Mouse (Mus musculus) MEL (cell line): ENCODE data around the gene Kif26b. TPM values are rescaled to one million over a fixed set of nuclear protein-coding genes. Genes with fewer than 3 reads are reported as not detected.

Source experiments
- DNase-seq: peaks from one replicate; pipeline ENCODE4 v3.0.0; 2011; ENCODE audit warnings: low read depth, low spot score
- H3K27ac ChIP-seq: 2 replicates; pipeline ENCODE4 v1.5.1; 2012; ENCODE audit warnings: low read depth, mild to moderate bottlenecking, control low read depth, low read length, moderate library complexity; ENCODE audit not compliant: control insufficient read depth
- H3K27me3 ChIP-seq, 2 experiments: fragments of 150-350 bp in 1 of 2; sonication (generic) in 1 of 2; 2 replicates each; pipeline ENCODE4 v1.6.1; 2012; ENCODE audit warnings: low read length in 2 of 2, mild to moderate bottlenecking in 2 of 2, improper control_type of control experiment in 1 of 2, moderate library complexity in 1 of 2; ENCODE audit not compliant: insufficient read depth in 2 of 2, control insufficient read depth in 1 of 2
- H3K36me3 ChIP-seq, 2 experiments: 2 replicates each; pipeline ENCODE4 v1.6.1; 2012 to 2014; ENCODE audit warnings: low read length in 2 of 2, improper control_type of control experiment in 1 of 2, inconsistent platforms in 1 of 2, mild to moderate bottlenecking in 1 of 2; ENCODE audit not compliant: insufficient read depth in 2 of 2, control insufficient read depth in 1 of 2
- H3K4me1 ChIP-seq, 2 experiments: fragments of 150-350 bp in 1 of 2; sonication (generic) in 1 of 2; 2 replicates each; pipeline ENCODE4 v1.6.1; 2012; ENCODE audit warnings: low read length in 2 of 2, improper control_type of control experiment in 1 of 2, mild to moderate bottlenecking in 1 of 2; ENCODE audit not compliant: insufficient read depth in 2 of 2, control insufficient read depth in 1 of 2
- H3K4me3 ChIP-seq, 2 experiments: fragments of 150-350 bp in 1 of 2; sonication (generic) in 1 of 2; 2 replicates each; pipeline ENCODE4 v1.5.1; 2012; ENCODE audit warnings: low read depth in 2 of 2, low read length in 2 of 2, mild to moderate bottlenecking in 2 of 2, moderate library complexity in 2 of 2, control low read depth in 1 of 2, improper control_type of control experiment in 1 of 2; ENCODE audit not compliant: control insufficient read depth in 1 of 2, insufficient read depth in 1 of 2
- H3K79me2 ChIP-seq: 2 replicates; pipeline ENCODE4 v1.6.1; 2012; ENCODE audit warnings: mild to moderate bottlenecking, low read length, moderate library complexity; ENCODE audit not compliant: control insufficient read depth, poor library complexity, insufficient read depth
- H3K9ac ChIP-seq: 2 replicates; pipeline ENCODE4 v1.6.1; 2012; ENCODE audit warnings: low read depth, mild to moderate bottlenecking, control low read depth, low read length, moderate library complexity; ENCODE audit not compliant: control insufficient read depth, poor library complexity, severe bottlenecking
- H3K9me3 ChIP-seq: fragments of 150-350 bp; sonication (generic); replicated peaks from 2 replicates; pipeline ENCODE4 v1.6.1; 2012; ENCODE audit warnings: mild to moderate bottlenecking, low read length, improper control_type of control experiment, moderate library complexity; ENCODE audit not compliant: insufficient read depth
- BHLHE40 ChIP-seq: IDR thresholded peaks from 2 replicates; pipeline ENCODE4 v1.6.1; 2012; ENCODE audit warnings: low read depth, mild to moderate bottlenecking, inconsistent platforms, low read length, improper control_type of control experiment, borderline replicate concordance
- EP300 ChIP-seq, 2 experiments: IDR thresholded peaks; 2 replicates each; pipeline ENCODE4 v1.6.1; 2011; ENCODE audit warnings: improper control_type of control experiment in 2 of 2, low read length in 2 of 2, low read depth in 1 of 2, mild to moderate bottlenecking in 1 of 2
- ETS1 ChIP-seq: IDR thresholded peaks from 2 replicates; pipeline ENCODE4 v1.6.1; 2012; ENCODE audit warnings: low read depth, mild to moderate bottlenecking, inconsistent platforms, low read length, improper control_type of control experiment, moderate library complexity
- GATA1 ChIP-seq: IDR thresholded peaks from 2 replicates; pipeline ENCODE4 v1.6.1; 2011; ENCODE audit warnings: low read depth, low read length, improper control_type of control experiment
- KAT2A ChIP-seq: conservative IDR thresholded peaks from 2 replicates; pipeline ENCODE4 v1.6.1; 2012; ENCODE audit warnings: low read depth, low read length, improper control_type of control experiment, inconsistent platforms
- MAX ChIP-seq: IDR thresholded peaks from 2 replicates; pipeline ENCODE4 v1.6.1; 2011; ENCODE audit warnings: low read length, improper control_type of control experiment
- MAZ ChIP-seq: IDR thresholded peaks from 2 replicates; pipeline ENCODE4 v1.6.1; 2012; ENCODE audit warnings: low read depth, mild to moderate bottlenecking, inconsistent platforms, low read length, improper control_type of control experiment
- MEF2A ChIP-seq: IDR thresholded peaks from 2 replicates; pipeline ENCODE4 v1.6.1; 2014; ENCODE audit warnings: low read depth, mild to moderate bottlenecking, inconsistent platforms, low read length, improper control_type of control experiment; ENCODE audit not compliant: poor library complexity, insufficient replicate concordance, severe bottlenecking; ENCODE audit errors: extremely low read depth
- MYB ChIP-seq: IDR thresholded peaks from 2 replicates; pipeline ENCODE4 v1.6.1; 2011; ENCODE audit warnings: mild to moderate bottlenecking, low read depth, low read length, improper control_type of control experiment
- MYC ChIP-seq: IDR thresholded peaks from 2 replicates; pipeline ENCODE4 v1.6.1; 2011; ENCODE audit warnings: low read depth, mild to moderate bottlenecking, low read length, improper control_type of control experiment, moderate library complexity
- NELFE ChIP-seq: IDR thresholded peaks from 2 replicates; pipeline ENCODE4 v1.6.1; 2011; ENCODE audit warnings: low read depth, low read length, improper control_type of control experiment
- NRF1 ChIP-seq: IDR thresholded peaks from 2 replicates; pipeline ENCODE4 v1.6.1; 2014; ENCODE audit warnings: low read depth, mild to moderate bottlenecking, inconsistent platforms, low read length, improper control_type of control experiment, moderate library complexity; ENCODE audit not compliant: poor library complexity, insufficient read depth, severe bottlenecking
- POLR2AphosphoS2 ChIP-seq: IDR thresholded peaks from 2 replicates; pipeline ENCODE4 v1.6.1; 2011; ENCODE audit warnings: low read length, improper control_type of control experiment
- POLR2AphosphoS5 ChIP-seq: IDR thresholded peaks from 2 replicates; pipeline ENCODE4 v1.6.1; 2012; ENCODE audit warnings: low read depth, borderline replicate concordance, mild to moderate bottlenecking, inconsistent platforms, low read length, moderate library complexity, mixed read lengths
- RAD21 ChIP-seq: IDR thresholded peaks from 2 replicates; pipeline ENCODE4 v1.6.1; 2011; ENCODE audit warnings: mild to moderate bottlenecking, low read depth, low read length, improper control_type of control experiment
- RCOR1 ChIP-seq: IDR thresholded peaks from 2 replicates; pipeline ENCODE4 v1.6.1; 2012; ENCODE audit warnings: low read depth, mild to moderate bottlenecking, inconsistent platforms, low read length, improper control_type of control experiment
- TAL1 ChIP-seq: IDR thresholded peaks from 2 replicates; pipeline ENCODE4 v1.6.1; 2012; ENCODE audit warnings: mild to moderate bottlenecking, inconsistent platforms, low read length, moderate library complexity, mixed read lengths
- TCF12 ChIP-seq: IDR thresholded peaks from 2 replicates; pipeline ENCODE4 v1.6.1; 2014; ENCODE audit warnings: low read depth, mild to moderate bottlenecking, inconsistent platforms, low read length, improper control_type of control experiment, moderate library complexity
- USF2 ChIP-seq, 2 experiments: IDR thresholded peaks; 2 replicates each; pipeline ENCODE4 v1.6.1; 2011 to 2012; ENCODE audit warnings: improper control_type of control experiment in 2 of 2, low read length in 2 of 2, borderline replicate concordance in 1 of 2, inconsistent platforms in 1 of 2, low read depth in 1 of 2, mild to moderate bottlenecking in 1 of 2; ENCODE audit not compliant: insufficient read depth in 1 of 2
- ZC3H11A ChIP-seq: IDR thresholded peaks from 2 replicates; pipeline ENCODE4 v1.6.1; 2012; ENCODE audit warnings: low read depth, mild to moderate bottlenecking, inconsistent platforms, low read length, improper control_type of control experiment
- polyA plus RNA-seq, 2 experiments: library from polyadenylated mRNA; stranded (reverse) in 1 of 2; unstranded in 1 of 2; fragments of >175 nt in 1 of 2; fragments of >200 nt in 1 of 2; gene quantifications; 2 replicates each; pipeline versions ENCODE4 v1.2.1 to v1.2.4; 2012; ENCODE audit warnings: low replicate concordance in 2 of 2, low read depth in 1 of 2; ENCODE audit not compliant: insufficient read length in 2 of 2, insufficient read depth in 1 of 2, missing spikeins in 1 of 2
- total RNA-seq: library from RNA; depleted of rRNA; stranded (reverse); fragments of 300-350 nt; gene quantifications from 2 replicates; pipeline ENCODE4 v1.2.3, GENCODE M21; 2012

Kif26b gene
- total and polyA plus RNA-seq, 3 experiments = 0.08 to 0.50 TPM; not detected in 1

- no peak overlapping the region for H3K27ac ChIP-seq
- H3K27me3 ChIP-seq = no peaks in the 10 kb centered on the region
- no peak for DNase-seq
- no peak overlapping the region for H3K4me3 ChIP-seq
- no peaks in the 10 kb centered on the region for H3K79me2 ChIP-seq
- TF ChIP-seq ZC3H11A (no peak), BHLHE40 (no peak), KAT2A (no peak)
- H3K9ac ChIP-seq = no peak overlapping the region
- H3K36me3 ChIP-seq = no peaks in the 10 kb centered on the region
- H3K4me1 ChIP-seq = no peaks in the 10 kb centered on the region
- H3K9me3 ChIP-seq = no peaks in the 10 kb centered on the region
Measured at GRCm38 (mm10) chr1:178736931-178737330, 208.0 kb downstream of the Kif26b start.

- Histone ChIP-seq H3K27me3 (no peaks in the 10 kb centered on the region), H3K4me1 (peaks cover 2 to 3% of the 10 kb centered on the region in 2 experiments; a peak in 3 of 4 replicates), H3K9ac (no peak overlapping the region), H3K4me3 (no peak overlapping the region), H3K9me3 (no peaks in the 10 kb centered on the region), H3K36me3 (peaks cover 0 to 8% of the 10 kb centered on the region in 2 experiments; a peak in 2 of 4 replicates), H3K27ac (no peak overlapping the region), H3K79me2 (no peaks in the 10 kb centered on the region)
- DNase-seq = peak; percentile 37
- TF ChIP-seq EP300 (IDR thresholded peaks at IDR 0.05; ENCODE audit: low read depth in 1 of 2, low read length in 2 of 2) (peak; percentile 43 to 50), GATA1 (peak; percentile 32; the same call in 1 of the 2 replicates), TCF12 (peak; percentile 45), ETS1 (0 out of 2 replicates have a peak, but pooled peaks have one; percentile 22), NELFE (no peak)
Measured at GRCm38 (mm10) chr1:178743820-178744219, 214.9 kb downstream of the Kif26b start.

- no peak overlapping the region for H3K9ac ChIP-seq
- DNase-seq = no peak
- H3K79me2 ChIP-seq = no peaks in the 10 kb centered on the region
- TF ChIP-seq MYC (no peak), RCOR1 (no peak), MEF2A (no peak), MAZ (no peak), RAD21 (no peak), MYB (no peak), POLR2AphosphoS2 (no peak), TAL1 (no peak), USF2 (IDR thresholded peaks at IDR 0.05; ENCODE audit: borderline replicate concordance in 1 of 2, insufficient read depth in 1 of 2, low read depth in 1 of 2, low read length in 2 of 2) (no peak), NRF1 (no peak), POLR2AphosphoS5 (no peak), EP300 (IDR thresholded peaks at IDR 0.05; ENCODE audit: low read depth in 1 of 2, low read length in 2 of 2) (no peak), MAX (no peak), TCF12 (no peak)
- peaks cover 0 to 8% of the 10 kb centered on the region in 2 experiments; a peak in 2 of 4 replicates for H3K36me3 ChIP-seq
- H3K9me3 ChIP-seq = no peaks in the 10 kb centered on the region
- no peaks in the 10 kb centered on the region for H3K27me3 ChIP-seq
- H3K27ac ChIP-seq = no peak overlapping the region
- no peak overlapping the region for H3K4me3 ChIP-seq
- H3K4me1 ChIP-seq = peaks cover 2 to 3% of the 10 kb centered on the region in 2 experiments; a peak in 3 of 4 replicates
Measured at GRCm38 (mm10) chr1:178744526-178744925, 215.6 kb downstream of the Kif26b start.
